Mouse (Mus musculus): ENCODE data around the gene Fam213b.

DNA sequence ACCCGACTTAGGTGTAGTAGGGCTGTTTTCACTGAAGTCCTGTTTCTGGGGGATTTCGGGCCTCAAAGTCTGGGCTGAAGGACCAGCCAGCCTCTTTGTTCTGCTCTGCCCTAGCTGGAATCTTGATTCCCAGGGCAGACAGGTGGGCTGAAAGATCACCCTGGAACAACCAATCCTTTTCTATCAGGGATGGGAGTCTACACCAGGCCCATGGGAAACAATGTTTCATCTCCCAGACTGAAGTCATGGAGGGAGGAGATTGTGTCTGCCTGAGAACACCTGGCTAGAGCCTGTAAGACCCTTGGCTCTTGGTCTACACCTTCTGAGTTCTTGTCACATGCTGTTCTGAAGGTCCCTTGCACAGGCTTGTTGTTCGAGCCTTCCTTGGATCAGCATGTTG is 40.3 kb downstream of the Fam213b start:
- no peak for TF ChIP-seq CTCF (conservative IDR thresholded peaks at IDR 0.05; ENCODE audit: insufficient read depth, insufficient read length, low read depth, low read length)
- no peak for TF ChIP-seq POLR2A (IDR thresholded peaks at IDR 0.05; ENCODE audit: low read depth, low read length)

Measured in kidney, adult 2 months (tissue).